Mouse (Mus musculus): ENCODE results near the gene Ramp3.

The Ramp3 gene

DNA sequence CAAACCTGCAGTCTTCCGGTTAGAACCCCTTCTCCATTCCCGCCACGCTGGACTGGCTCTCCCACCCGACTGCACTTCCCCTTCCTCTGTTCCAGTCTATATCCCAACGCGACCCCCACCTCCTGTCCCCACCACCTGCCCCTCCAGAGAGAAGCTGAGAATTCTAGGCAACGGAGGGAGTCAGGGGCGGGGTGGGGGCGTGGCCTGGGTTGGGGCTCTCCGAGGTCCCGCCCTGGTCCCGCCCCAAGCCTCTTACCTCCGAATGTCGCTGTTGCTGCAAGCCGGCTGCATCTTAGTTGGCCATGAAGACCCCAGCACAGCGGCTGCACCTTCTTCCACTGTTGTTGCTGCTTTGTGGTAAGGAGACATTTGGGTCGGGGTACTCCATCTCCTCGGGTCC is at the start of gene Ramp3:
Ramp3 (plus strand) TSS at position 251 of the 400 bp plus-strand sequence.
- DNase-seq (ENCODE audit: low read depth, low spot score) = peak; percentile 86

DNA sequence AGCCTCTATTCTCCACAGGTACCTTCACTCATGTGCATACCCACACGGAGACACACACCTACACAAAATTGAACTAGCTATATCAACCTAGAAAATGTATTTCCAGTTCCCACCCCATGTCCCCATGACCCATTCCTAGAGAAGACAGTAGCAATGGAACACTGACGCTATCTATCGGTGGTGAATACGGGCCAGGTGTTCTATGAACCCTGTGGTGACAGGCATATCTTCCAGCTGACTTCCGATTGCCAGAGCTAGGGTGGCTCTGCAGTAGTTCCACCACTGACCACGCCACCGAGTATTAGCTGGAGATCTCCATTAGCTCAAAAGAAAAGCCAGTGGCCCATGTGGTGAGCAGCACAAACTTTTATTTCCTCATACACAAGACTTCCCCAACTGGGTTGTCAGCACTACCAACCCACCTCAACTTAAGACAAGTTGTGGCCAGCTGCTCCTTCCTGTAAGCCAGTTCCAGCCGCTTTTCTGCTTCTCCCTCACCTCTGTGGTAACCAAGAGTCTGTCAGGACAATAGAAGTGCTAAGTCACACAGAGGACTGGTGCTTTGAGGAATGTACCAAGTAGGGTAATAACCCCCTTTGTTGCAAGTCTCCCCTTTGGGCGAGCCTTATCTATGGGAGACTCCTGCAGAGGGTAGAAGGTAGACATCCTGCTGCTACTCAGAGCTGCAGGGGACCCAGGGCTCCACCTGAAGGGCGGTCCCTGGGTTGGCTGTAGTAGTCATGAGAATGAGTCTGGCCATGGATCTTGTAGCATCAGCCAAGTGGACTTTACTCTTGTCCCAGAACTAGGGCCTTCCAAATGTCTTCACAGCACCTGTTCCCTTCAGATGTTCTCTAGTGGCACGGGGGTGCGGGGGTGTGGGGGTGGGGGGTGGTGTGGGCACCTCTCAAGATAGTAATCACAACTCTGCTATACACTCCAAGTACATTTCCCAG is 42.8 kb upstream of the Ramp3 start:
- DNase-seq (ENCODE audit: low read depth, low spot score) = peak; percentile 88

DNA sequence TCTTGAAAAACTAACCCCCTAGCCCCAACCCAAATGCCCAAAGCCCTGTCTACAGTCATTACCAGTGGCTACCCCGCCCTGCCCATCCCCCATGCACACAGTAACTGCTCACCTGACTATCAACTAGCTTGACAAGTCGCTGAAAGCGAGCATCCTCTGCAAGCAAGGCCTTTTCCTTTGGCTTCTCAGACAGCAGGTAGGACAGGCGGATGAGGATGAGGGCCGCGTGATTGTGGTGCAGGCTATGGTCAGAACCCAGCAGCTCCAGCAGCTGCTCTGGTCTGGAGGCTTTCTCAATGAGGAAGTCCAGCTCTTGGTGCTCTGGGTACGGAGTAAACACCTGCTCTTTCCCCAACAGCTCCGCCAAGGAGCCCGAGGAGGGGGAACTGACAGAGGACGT is 34.6 kb upstream of the Ramp3 start:
- peak; percentile 51 for DNase-seq (ENCODE audit: low read depth, low spot score)

DNA sequence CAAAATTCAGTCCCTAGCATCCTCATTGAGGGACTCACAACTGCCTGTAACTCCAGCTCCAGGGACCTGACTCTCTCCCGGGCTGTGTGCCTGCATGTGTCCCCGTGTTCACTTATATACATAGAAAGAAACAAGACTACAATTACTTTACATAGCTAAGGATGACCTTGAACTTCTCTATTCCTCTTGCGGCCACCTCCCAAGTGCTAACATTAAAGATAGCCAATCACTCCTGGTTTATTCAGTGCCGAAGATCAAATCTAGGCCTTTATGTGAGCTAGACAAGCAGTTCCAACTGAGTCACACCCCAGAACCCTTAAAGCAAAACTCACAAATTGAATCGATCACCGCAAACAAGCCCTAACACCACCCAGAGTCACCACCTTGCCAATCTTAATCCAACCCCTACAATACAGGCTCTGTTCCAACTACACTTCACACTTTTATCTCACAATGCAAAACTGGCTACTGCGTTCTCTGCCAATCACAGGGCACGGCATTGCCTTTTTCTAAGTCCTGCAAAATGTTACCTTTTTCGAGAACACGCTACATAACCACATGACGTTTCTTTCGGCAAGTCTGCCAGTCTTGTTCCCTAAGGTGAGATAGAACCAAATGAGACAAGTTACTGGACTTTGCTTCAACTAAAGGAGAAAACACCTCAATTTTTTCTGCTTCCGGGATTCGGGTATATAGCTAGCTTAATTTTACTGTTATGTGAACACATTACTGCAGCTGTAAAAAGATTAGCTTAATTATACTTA is 33.5 kb upstream of the Ramp3 start:
- peak; percentile 60 for DNase-seq (ENCODE audit: low read depth, low spot score)

DNA sequence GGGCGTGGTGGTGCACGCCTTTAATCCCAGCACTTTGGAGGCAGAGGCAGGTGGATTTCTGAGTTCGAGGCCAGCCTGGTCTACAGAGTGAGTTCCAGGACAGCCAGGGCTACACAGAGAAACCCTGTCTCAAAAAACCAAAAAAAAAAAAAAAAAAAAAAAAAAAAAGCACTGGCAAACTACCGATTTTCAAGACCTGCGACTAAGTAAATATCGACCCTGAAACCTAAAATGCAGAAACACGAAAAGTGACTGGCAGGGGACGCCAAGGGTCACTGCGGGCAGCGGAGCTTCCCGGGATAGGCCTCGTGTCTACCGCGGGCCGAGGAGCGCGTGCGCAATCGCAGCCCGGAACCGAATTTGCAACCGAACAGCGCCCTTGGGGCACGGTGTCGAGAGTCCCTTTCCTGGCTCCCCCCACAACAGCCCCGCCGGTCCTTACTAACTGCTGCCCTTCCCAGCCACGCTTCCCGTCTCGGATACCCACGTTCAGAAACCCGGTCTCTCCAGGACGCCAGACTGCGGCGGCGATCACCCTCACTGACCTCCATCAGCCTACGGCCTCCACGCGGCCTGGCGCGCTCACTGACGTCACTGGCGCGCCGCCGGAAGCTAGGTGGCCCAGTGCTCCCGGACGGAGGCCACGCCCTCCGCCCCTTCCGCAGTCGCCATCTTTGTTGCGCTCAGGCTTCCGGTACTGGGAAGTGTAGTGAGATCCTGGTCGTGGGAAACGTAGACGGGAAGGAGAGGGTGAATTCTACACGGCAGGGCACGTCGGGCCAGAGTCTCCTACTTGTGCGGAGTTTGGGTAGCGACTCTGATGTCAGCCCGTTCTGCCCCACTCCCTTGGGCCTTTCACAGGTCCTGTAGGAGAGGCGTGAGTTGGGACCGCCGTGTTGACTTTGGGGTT is 32.6 kb upstream of the Ramp3 start, which contains the start of gene Tbrg4:
Tbrg4 (minus strand) TSS at position 590 of the 910 bp plus-strand sequence.
- DNase-seq (ENCODE audit: low read depth, low spot score) = peak; percentile 98

DNA sequence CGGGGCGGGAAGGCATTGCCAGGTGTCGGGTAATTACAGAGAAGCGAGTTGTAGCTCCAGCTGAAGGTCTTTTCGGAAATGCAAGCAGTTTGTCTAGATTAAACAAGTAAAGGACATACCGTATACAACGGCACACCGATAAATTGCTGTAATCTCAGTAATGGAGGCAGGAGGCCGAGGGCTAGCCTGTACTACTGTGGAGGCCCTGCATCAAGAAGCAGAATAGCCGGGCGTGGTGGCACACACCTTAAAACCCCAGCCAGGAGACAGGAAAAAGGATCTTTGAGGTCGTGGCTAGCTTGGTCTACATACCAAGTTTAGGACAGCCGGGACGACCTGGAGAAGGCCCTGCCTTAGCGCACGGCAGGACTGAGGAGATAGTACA is 31.9 kb upstream of the Ramp3 start:
- DNase-seq (ENCODE audit: low read depth, low spot score) = no peak

GRCm38 (mm10) chr11:6627731-6628130 is 30.6 kb upstream of the Ramp3 start:
- no peak for DNase-seq (ENCODE audit: low read depth, low spot score)

GRCm38 (mm10) chr11:6628568-6628967 is 29.8 kb upstream of the Ramp3 start:
- DNase-seq (ENCODE audit: low read depth, low spot score) = peak; percentile 88

DNA sequence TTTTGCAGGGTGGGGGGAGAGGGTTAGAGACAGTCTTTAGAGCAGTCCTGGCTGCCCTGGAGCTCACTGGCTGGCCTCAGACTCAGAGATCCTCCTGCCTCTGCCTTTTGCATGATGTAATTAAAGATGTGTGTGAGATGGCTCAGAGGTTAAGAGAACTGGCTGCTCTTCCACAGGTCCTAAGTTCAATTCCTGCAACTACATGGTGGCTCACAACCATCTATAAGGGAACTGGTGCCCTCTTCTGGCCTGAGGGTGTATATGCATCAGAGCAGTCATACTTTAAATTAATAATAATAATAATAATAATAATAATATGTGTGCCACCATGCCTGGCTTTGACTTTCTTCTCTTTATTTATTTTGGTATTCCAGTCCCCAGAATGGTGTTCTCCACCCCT is 28.7 kb upstream of the Ramp3 start:
- DNase-seq (ENCODE audit: low read depth, low spot score) = peak; percentile 57

DNA sequence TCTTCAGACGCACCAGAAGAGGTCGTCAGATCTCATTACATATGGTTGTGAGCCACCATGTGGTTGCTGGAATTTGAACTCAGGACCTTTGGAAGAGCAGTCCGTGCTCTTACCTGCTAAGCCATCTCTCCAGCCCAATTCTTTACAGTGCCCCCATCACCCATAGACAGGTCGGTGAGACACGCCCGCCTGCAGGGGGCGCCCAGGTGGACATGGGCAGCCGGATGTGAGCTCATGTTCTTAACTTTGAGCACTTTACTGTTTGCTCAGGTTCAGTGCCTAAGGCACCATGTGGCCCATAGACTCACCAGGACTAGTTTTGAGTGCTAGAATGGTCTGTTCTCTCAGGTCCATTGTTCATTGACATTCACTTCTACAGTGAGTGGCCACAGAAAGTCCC is 22.2 kb upstream of the Ramp3 start:
- DNase-seq (ENCODE audit: low read depth, low spot score) = peak; percentile 63

- DNase-seq (ENCODE audit: low read depth, low spot score) = no peak
Measured at GRCm38 (mm10) chr11:6638537-6638936, 19.8 kb upstream of the Ramp3 start, which contains the start of gene Wap. Gene Wap, minus strand, starts transcription at chr11:6638637.

- no peak for DNase-seq (ENCODE audit: low read depth, low spot score)
Measured at GRCm38 (mm10) chr11:6639072-6639471, 19.2 kb upstream of the Ramp3 start.

- DNase-seq (ENCODE audit: low read depth, low spot score) = no peak
Measured at GRCm38 (mm10) chr11:6644566-6644965, 13.8 kb upstream of the Ramp3 start.

GRCm38 (mm10) chr11:6647831-6648724 is 10.2 kb upstream of the Ramp3 start:
- DNase-seq (ENCODE audit: low read depth, low spot score) = peak; percentile 61

GRCm38 (mm10) chr11:6650519-6650918 is 7.8 kb upstream of the Ramp3 start:
- no peak for DNase-seq (ENCODE audit: low read depth, low spot score)

GRCm38 (mm10) chr11:6652978-6653377 is 5.3 kb upstream of the Ramp3 start:
- DNase-seq (ENCODE audit: low read depth, low spot score) = peak; percentile 57

DNA sequence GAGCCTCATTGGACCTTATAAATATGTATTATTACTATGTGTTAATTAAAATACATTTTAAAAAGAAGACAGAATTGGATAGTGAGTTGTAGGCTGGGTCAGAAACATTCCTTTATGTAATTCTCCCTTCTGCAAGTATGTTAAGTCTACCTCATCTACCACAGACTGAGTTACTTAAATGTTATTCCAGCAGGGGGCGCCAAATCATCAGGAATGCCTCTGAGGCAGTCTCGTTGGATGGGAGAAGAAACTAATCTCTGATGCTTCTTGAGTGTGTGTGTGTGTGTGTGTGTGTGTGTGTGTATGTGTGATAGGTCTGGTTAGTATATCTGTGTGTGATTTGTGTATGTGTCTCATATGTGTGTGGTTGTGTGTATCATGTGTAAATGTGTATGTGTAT is 3.4 kb upstream of the Ramp3 start:
- peak; percentile 89 for DNase-seq (ENCODE audit: low read depth, low spot score)

- DNase-seq (ENCODE audit: low read depth, low spot score) = no peak
Measured at GRCm38 (mm10) chr11:6661206-6661605, 2.9 kb downstream of the Ramp3 start.

DNA sequence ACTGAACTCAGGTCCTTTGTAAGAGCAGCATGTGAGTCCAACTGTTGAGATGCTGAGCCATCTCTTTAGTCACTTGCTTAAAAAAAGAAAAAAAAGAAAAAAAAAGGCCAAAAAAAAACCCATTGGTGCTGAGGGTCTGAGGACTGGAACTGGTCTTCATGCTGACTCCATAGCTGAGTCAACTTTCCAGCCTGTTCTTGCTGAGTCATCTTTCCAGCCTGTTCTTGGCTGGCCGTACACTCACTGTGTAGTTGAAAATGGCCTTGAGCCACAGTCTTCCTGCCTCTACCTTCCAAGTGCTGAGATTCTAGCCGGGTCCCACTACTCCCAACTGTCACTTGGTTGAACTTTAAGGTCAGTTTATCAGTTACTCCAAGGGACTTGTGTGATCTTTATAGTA is 8.3 kb downstream of the Ramp3 start:
- no peak for DNase-seq (ENCODE audit: low read depth, low spot score)

DNA sequence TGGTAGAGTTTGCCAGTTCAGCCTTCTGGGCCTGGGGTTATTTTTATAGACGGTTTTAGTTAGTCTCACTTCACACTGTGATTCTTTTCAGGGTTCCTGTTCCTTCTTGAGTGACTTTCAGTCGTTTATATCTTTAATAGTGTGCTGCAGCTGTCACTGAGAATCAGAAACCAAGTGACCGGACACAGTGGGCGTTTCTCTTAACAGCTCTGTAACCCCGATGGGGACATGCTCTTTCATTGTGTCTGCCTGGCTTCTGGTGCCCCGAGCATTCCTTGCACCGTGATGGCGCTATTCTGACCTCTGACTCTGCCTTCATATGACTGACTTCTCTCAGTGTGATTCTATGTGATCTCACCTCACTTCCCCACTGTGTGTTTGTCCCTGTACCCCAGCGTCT is 10.7 kb downstream of the Ramp3 start:
- DNase-seq (ENCODE audit: low read depth, low spot score) = no peak
